Mouse (Mus musculus) urinary bladder, adult 18-20 months (tissue): ENCODE measurements around the gene Lrtm1.

Source experiments
- DNase-seq, 2 experiments: peaks; one replicate each; pipeline ENCODE4 v3.0.0; 2022; ENCODE audit warnings: low spot score in 2 of 2, mixed read lengths in 2 of 2

Lrtm1 gene

DNA sequence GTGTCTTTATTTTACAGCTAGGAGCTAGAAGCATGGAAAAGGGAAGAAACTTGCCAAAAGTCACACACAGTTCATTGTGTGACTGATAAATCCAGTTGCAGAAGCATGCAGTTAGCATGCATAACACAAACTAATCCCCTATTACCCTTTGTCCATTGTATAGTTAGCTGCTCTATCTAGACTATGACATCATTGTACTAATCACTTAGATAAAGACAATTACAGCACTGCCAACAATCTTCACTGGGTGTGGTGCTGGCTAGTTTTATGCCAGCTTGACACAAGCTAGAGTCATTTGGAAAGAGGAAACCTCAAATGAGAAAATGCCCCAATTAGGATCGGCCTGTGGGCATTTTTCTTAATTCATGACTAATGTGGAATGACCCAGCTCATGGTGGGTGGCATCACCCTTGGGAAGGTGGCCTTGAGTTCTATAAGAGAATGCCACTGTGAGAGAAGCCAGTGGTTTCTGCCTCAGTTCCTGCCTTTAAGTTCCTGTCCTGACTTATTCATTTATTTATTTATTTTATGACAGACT lies 13.9 kb downstream of the Lrtm1 start:
- DNase-seq: no peak

DNA sequence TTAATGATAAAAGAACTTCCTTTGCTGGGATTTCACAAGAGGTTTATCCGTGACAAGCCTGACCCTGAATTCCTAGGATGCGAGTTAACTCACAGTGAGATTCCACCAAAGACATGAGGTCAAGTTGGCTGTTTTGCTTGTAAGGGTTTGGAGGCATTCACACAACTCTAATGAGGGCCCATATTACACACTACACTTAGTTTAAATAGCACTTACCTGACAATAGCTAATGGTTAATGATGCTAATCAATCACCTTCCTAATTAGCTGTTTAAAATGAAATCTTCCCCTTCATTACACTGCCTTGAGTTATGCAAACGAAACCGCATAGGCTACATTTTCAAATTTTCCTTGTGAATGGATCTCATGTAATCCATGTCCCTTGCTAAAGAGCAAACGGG lies 20.2 kb downstream of the Lrtm1 start:
- no peak for DNase-seq

DNA sequence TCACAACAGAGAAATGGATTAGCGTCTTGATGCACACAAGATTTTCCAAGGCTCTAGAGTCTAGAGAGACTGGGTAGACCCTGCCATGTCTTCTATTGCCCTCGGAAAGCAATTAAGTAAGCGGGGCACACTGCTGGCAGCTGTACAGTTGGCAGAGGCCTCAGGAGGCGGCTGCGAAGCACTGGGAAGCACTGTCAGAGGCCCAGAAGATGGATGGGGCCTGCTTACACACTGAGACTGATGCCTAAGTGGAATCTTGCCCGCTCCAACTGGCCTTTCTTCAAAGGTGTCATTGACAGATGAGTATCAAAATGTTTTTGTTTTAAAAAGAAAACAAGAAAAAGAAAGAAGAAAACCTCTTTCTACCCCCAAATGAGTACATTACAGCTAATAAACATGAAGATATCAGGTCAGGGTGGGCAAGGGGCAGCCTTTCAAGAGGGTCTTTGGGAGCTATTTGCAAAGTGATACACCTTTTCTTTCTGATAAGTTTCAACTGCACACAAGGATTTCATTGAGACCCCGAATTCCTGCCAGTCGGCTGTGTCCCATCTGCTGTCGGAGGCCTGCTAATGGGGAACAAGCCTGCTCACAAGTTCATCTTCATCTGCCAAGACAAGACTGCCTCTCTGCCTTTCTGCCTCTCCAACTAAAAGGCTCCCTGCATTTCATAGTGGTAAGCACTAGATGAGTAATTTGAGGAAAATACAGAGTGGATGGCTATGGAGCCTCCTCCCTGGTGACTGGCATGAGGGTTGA lies 22.8 kb downstream of the Lrtm1 start:
- DNase-seq: no peak

DNA sequence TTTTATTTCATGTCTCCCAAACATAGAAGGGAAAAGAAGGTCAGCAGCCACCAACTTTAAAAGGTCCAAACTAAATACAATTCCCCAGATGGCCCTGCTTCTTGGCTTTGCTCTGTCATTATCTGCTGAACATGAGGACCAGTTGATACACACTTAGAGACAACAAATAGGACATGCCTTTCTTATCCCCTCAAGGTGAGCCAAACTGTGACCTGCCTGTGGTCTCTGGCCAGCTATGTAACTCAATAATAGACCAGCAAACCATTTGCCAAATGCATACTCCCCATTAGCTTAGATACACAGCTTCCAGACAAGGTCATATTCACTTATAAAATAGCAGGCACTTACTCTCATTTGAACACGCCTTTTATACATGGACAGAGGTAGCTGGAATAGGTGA lies 23.5 kb downstream of the Lrtm1 start:
- no peak for DNase-seq

DNA sequence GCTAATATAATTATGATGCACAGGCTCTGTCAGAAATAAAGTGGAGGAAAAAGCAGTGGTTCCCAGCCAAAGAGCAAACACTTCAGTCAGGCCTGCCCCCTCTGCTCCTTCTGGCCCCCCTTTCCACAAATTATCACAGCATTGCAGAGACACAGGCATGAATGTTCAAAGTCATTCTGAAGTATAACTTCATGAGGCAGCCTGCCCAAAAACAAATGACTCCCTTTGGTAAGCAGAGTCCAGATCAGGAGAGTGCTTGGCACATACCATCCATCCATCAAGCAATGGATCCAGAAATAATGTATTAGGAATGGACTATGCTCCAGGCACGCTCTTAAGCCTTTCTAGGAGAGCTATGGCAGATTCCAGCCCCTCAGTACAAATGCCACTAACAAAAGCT lies 24.3 kb downstream of the Lrtm1 start:
- no peak for DNase-seq

DNA sequence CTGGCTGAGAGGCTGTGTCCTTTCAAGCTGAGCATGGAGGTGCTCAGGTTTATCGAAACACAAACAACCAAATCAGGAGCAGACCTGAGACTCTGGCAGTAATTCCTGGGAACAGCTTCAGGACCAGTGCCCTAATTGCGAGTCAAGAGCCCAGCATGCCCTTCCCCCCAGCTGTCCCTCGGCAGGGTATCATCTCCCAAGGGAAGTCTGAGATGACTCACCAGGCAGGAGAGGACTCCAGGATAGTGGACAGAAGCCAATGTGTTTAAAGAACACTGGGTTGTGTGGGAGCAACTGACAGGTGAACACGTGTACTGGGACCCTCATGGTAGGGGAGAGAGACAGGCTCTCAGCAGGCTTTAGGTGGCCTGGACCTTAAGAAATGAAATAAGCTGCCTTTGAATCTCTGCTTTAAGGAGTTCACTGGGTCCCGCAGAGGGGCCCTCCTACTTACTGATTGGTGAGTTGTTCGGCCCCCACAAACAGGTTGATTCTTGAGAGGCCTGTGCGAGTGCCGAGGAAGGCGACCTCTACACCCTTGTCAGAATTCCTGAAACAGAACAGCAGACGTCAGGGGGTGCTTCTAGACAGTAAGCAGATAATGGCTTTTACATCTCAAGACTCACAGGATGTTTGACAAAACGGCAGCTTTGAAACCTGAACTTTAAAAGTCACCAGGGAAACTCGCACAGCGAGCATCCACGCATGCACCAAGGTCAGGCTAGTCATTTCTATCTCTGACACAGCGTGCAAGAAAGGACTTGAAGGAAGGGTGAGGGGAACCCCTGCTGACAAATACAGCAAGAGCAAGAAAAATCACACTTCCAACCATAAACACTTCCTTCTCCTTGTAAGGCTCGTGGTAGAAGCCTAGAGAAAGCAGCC lies 34.2 kb downstream of the Lrtm1 start:
- DNase-seq: no peak

DNA sequence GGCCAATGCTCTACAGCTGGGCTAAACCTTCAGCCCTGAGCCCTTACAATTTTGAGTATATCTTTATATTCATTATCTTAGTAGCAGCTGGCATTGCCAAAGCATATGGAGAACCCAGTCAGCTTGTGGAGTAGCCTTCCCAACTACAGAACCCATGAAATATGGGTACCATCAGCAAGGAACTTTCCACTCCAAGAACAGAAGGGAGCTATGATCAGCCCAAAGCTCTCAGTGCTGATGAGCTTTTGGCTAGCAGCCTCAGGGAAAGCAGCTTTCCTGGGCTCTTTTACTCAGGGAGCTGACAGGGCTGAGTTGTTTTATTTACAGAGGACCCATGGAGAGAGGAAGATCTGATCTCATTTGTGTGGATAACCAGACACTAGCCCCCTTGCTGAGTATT lies 42.7 kb downstream of the Lrtm1 start:
- DNase-seq: no peak

DNA sequence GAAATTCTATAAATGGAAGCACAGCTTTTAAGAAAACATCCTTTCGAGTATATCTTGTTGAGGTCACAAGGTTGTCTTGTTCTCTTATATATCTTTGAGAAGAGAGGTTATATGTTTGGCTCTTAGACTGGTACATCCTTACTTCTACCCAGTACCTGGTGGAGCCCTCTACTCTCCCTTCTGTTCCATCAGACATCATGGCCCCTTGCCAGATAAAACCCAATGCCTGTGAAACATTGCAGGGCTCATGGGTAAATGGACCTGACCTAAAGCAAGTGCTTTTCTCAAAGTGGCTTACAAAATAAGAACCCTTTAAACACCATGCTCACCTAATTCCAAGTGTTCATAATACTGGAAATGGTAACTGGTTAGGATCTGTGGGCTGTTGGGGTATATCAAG lies 43.5 kb downstream of the Lrtm1 start:
- DNase-seq: no peak

DNA sequence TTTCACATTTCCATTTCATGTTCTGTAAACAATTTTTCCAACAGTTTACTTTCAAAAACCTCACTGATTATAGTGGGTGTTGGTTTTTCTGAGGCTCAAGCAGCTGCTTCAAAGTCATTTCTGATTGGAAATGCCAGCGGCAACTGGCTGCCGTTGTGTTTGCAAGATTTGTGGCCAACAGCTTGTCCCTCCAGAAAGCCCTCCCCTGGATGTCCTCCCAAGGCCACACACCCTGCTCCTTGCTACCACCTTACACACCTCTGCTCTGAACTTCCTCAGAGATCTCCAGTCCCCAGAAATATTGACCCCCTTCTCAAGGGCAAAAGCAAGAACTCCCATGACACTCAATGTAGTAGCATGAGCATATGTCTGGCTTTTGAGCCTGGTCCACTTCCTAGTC lies 44.7 kb downstream of the Lrtm1 start:
- no peak for DNase-seq

DNA sequence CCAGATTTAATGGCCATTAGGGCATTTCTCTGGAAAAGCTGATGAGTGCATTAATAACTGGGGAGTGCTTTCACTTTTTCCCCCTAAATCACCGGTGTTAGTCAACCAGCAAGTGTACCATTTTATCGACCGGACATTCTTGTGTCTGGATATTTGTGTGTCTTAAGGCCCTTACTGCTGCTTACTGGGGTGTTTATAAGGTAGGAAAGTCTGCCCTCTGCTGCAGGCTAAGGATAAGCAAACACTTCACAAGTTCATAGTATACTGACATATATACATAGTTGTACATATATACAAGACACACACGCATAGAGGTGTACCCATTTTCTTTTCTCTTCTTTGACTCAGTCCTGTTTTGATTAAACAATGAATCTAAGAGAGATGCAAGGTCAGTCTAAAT lies 55.7 kb downstream of the Lrtm1 start:
- no peak for DNase-seq

DNA sequence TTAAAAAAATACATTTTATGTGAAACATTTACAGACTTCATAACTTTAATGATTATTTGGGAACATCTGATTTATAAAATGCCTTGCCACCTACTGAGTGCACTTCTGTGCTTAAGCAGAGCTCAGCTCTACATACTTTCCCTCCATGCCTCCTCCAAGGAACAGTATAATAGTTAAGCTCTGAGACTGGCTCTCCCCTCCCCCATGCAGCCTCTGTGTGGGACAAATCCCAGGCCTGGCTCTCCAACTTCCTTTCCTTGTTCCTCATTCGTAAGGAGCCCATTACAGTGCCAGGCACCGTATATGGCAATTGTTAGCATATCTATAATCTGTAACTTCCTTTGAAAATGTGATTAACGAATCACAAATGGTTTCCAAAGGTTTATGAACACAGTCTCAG lies 59.4 kb downstream of the Lrtm1 start:
- no peak for DNase-seq

DNA sequence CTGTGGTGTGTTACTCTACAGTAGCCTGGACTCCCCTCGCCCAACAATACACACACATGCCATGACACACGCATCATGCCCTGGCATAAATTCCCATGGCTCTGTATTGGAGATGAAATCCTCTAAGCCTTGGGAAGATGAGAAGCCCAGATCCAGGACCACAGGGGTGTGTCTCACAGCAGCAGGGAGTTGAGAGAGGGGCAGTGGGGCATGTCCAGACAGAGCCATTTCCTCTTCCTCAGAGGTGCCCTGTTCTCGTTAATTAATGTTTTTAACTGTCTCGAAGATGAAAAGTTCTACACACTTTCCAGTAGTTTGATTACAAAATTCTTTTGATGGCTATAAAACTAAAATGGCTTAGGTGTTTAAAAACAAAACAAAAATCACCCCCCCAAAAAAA lies 62.2 kb downstream of the Lrtm1 start:
- no peak for DNase-seq

DNA sequence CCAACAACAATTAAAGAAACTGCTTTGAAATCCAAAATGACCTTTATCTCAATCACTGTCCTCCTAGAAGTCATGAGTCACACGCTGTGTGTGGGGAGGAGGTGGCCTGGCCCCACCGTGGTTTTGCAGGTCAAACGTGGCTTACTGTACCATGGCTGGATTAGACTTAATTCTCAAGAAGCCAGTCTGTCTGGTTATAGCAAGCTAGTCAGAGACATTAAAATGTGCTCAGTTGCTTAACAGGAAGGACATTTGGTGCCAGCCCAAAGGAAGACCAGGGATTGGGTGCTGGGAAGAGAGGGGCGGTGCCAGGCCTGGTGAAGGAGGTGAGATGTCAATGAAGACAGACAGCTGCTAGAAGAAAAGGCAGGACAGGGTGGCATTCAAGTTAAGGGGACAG lies 62.6 kb downstream of the Lrtm1 start:
- DNase-seq: peak; percentile 19 to 56

DNA sequence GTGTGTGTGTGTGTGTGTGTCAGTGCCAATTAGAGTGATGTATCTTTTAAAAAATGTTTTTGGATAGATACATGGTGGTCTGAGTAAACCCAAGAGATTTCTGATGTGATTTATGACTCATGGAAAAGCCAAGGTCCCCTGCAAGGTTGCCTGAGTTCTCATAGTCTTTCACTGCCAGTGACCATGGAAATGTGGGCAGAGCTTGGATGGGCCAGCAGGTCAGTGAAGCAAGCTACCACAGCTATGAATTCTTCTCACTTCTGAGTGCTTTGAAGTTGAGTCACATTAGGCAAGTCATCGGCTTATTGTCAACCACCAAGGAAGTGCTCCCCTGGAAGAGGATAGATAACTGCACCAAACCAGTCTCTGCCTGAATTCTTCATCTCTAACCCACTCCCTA lies 64.2 kb downstream of the Lrtm1 start:
- DNase-seq: no peak
